Mouse (Mus musculus): ENCODE measurements at regions not wholly inside any gene's neighbourhood (a gene's known extent, or its start where the extent isn't known, plus 50 kb on each side); places are given as distances from the start of the nearest gene placed in this dataset.

- no peak for DNase-seq
These were observed 64.5 kb downstream of the Gm11146 start for GRCm38 (mm10) chr16:77537351-77537750.

GRCm38 (mm10) chr16:77536746-77537145 is 65.1 kb downstream of the Gm11146 start:
- no peak for DNase-seq

GRCm38 (mm10) chr16:77536314-77536713 is 65.6 kb downstream of the Gm11146 start:
- no peak for DNase-seq

- no peak for DNase-seq
These were observed 66.9 kb downstream of the Gm11146 start for GRCm38 (mm10) chr16:77535021-77535420.

- DNase-seq, result no peak
These were observed 70.3 kb downstream of the Gm11146 start for GRCm38 (mm10) chr16:77531596-77531995.

- no peak for DNase-seq
These were observed 73.9 kb downstream of the Gm11146 start for GRCm38 (mm10) chr16:77527951-77528350.

- no peak for DNase-seq
These were observed 87.3 kb downstream of the Gm11146 start for GRCm38 (mm10) chr16:77514606-77515005.

- DNase-seq, result no peak
These were observed 98.3 kb downstream of the Gm11146 start for GRCm38 (mm10) chr16:77503556-77503955.

- no peak for DNase-seq
These were observed 99.0 kb downstream of the Gm11146 start for GRCm38 (mm10) chr16:77502916-77503315.

- no peak for DNase-seq
These were observed 99.9 kb downstream of the Gm11146 start for GRCm38 (mm10) chr16:77502026-77502425.

GRCm38 (mm10) chr16:77500981-77501380 is 100.9 kb downstream of the Gm11146 start:
- DNase-seq, result peak; percentile 26

GRCm38 (mm10) chr16:77500413-77500812 is 101.5 kb downstream of the Gm11146 start:
- DNase-seq, result peak; percentile 3

GRCm38 (mm10) chr16:77499537-77500301 is 102.2 kb downstream of the Gm11146 start:
- peak; percentile 87 for DNase-seq

GRCm38 (mm10) chr16:77495310-77495709 is 106.6 kb downstream of the Gm11146 start:
- DNase-seq, result no peak

- DNase-seq, result no peak
These were observed 107.9 kb downstream of the Gm11146 start for GRCm38 (mm10) chr16:77494042-77494441.

- no peak for DNase-seq
These were observed 113.7 kb downstream of the Gm11146 start for GRCm38 (mm10) chr16:77488155-77488554.

- no peak for DNase-seq
These were observed 122.1 kb downstream of the Gm11146 start for GRCm38 (mm10) chr16:77479812-77480211.

- DNase-seq, result no peak
These were observed 130.0 kb downstream of the Gm11146 start for GRCm38 (mm10) chr16:77471868-77472267.

- no peak for DNase-seq
These were observed 132.0 kb downstream of the Gm11146 start for GRCm38 (mm10) chr16:77469903-77470302.

GRCm38 (mm10) chr16:77469328-77469875 is 132.5 kb downstream of the Gm11146 start:
- no peak for DNase-seq

- no peak for DNase-seq
These were observed 134.7 kb downstream of the Gm11146 start for GRCm38 (mm10) chr16:77467216-77467615.

- no peak for DNase-seq
These were observed 137.3 kb downstream of the Gm11146 start for GRCm38 (mm10) chr16:77464623-77465022.

GRCm38 (mm10) chr16:77461922-77462321 is 140.0 kb downstream of the Gm11146 start:
- no peak for DNase-seq

GRCm38 (mm10) chr16:77461459-77461858 is 140.4 kb downstream of the Gm11146 start:
- DNase-seq, result no peak

GRCm38 (mm10) chr16:77459651-77460050 is 142.2 kb downstream of the Gm11146 start:
- no peak for DNase-seq
